Mouse (Mus musculus): ENCODE measurements around the gene Slc2a6.

- no peak for TF ChIP-seq CTCF (conservative IDR thresholded peaks at IDR 0.05 in 1 of 2, IDR thresholded peaks at IDR 0.05 in 1 of 2; ENCODE audit: low read depth in 2 of 2, low read length in 2 of 2)
- TF ChIP-seq HCFC1 (IDR thresholded peaks at IDR 0.05; ENCODE audit: low read depth, low read length), result no peak
- no peak for TF ChIP-seq ETS1 (conservative IDR thresholded peaks at IDR 0.05; ENCODE audit: low read depth, low read length)
- no peak for TF ChIP-seq USF2 (conservative IDR thresholded peaks at IDR 0.05; ENCODE audit: low read depth, low read length)
- TF ChIP-seq POLR2A (IDR thresholded peaks at IDR 0.05; ENCODE audit: low read depth, low read length), result no peak
- TF ChIP-seq TCF12 (IDR thresholded peaks at IDR 0.05; ENCODE audit: low read depth, low read length), result no peak
- TF ChIP-seq JUN (IDR thresholded peaks at IDR 0.05; ENCODE audit: insufficient read depth, low read depth, low read length), result no peak
- no peak for TF ChIP-seq POLR2AphosphoS2 (IDR thresholded peaks at IDR 0.05; ENCODE audit: low read depth, low read length)
- TF ChIP-seq NELFE (IDR thresholded peaks at IDR 0.05; ENCODE audit: low read depth, low read length), result no peak
- no peak for TF ChIP-seq MAFK (IDR thresholded peaks at IDR 0.05; ENCODE audit: insufficient replicate concordance, low read length)
- no peak for TF ChIP-seq MEF2A (IDR thresholded peaks at IDR 0.05; ENCODE audit: borderline replicate concordance, low read depth, low read length)
Observed at GRCm38 (mm10) chr2:27044641-27045040, 16.8 kb upstream of the Slc2a6 start.
